Mouse (Mus musculus) thymus, adult 2 months (tissue): ENCODE data around the gene Zbtb34.

Source experiments
- CTCF ChIP-seq: fragments of 200-500 bp; IDR thresholded peaks from 2 replicates; pipeline ENCODE4 v1.5.1; 2012; ENCODE audit warnings: mild to moderate bottlenecking, control low read depth, low read length, moderate library complexity, borderline replicate concordance; ENCODE audit not compliant: control insufficient read depth, poor library complexity, insufficient read depth; ENCODE audit errors: extremely low read depth
- POLR2A ChIP-seq: fragments of 200-500 bp; IDR thresholded peaks from 2 replicates; pipeline ENCODE4 v1.6.1; 2012; ENCODE audit warnings: mild to moderate bottlenecking, low read length, control low read depth, moderate library complexity; ENCODE audit not compliant: control insufficient read depth, poor library complexity, insufficient read depth; ENCODE audit errors: extremely low read depth

GRCm38 (mm10) chr2:33444862-33445261 lies 13.7 kb upstream of the Zbtb34 start:
- TF ChIP-seq CTCF: no peak
- TF ChIP-seq POLR2A: no peak
